Mouse (Mus musculus): Measurements from ENCODE around the gene Ccdc155. TPM values are rescaled to one million over a fixed set of nuclear protein-coding genes. Genes with fewer than 3 reads are reported as not detected.
"Not testable (repeated sequence)": the region's sequence is repeated elsewhere in the genome, so short reads cannot be mapped to it uniquely, and the experiment has no call there.

Ccdc155 gene
- polyA plus RNA-seq, 1 experiment from 2014 or later, result 0.97 TPM

- peak overlapping the region; percentile 49 for H3K9ac ChIP-seq (replicated peaks)
- H3K27me3 ChIP-seq, result peaks cover 98% of the 10 kb centered on the region
- under 1% methylated on average over 34 of the region's 34 CpGs for WGBS
- H3K4me1 ChIP-seq (replicated peaks), result peaks cover 41% of the 10 kb centered on the region
- H3K27ac ChIP-seq, result no peak overlapping the region
- peak overlapping the region; percentile 33 for H3K4me3 ChIP-seq (replicated peaks)
- no peaks in the 10 kb centered on the region for H3K36me3 ChIP-seq
- ATAC-seq, result peak; percentile 83
- no peaks in the 10 kb centered on the region for H3K9me3 ChIP-seq
- H3K4me2 ChIP-seq (replicated peaks), result peak overlapping the region; percentile 55
These were observed 22.5 kb downstream of the Ccdc155 start for GRCm38 (mm10) chr7:45182199-45182601.

GRCm38 (mm10) chr7:45181540-45181939 is 23.2 kb downstream of the Ccdc155 start:
- Histone ChIP-seq H3K9ac (replicated peaks) (no peak overlapping the region; the same call in 1 of the 2 replicates), H3K36me3 (no peaks in the 10 kb centered on the region), H3K4me2 (replicated peaks) (peak overlapping the region; percentile 55), H3K27ac (no peak overlapping the region), H3K4me1 (replicated peaks) (peaks cover 44% of the 10 kb centered on the region), H3K27me3 (peaks cover 98% of the 10 kb centered on the region), H3K9me3 (no peaks in the 10 kb centered on the region), H3K4me3 (replicated peaks) (peak overlapping the region; percentile 33)
- 0 out of 2 replicates have a peak, but pooled peaks have one; percentile 5 for ATAC-seq
- 4% methylated on average over 35 of the region's 35 CpGs for WGBS

- Histone ChIP-seq H3K27ac (no peak within 1 kb of the TSS), H3K9me3 (no peaks in the 10 kb centered on the region), H3K4me3 (replicated peaks) (peak within 1 kb of the TSS; percentile 33), H3K4me2 (replicated peaks) (peak within 1 kb of the TSS; percentile 55), H3K9ac (replicated peaks) (no peak within 1 kb of the TSS; the same call in 1 of the 2 replicates), H3K4me1 (replicated peaks) (peaks cover 45% of the 10 kb centered on the region), H3K27me3 (peaks cover 98% of the 10 kb centered on the region), H3K36me3 (no peaks in the 10 kb centered on the region)
- 21% methylated on average over 20 of the region's 20 CpGs for WGBS
- ATAC-seq, result no peak
These were observed 23.7 kb downstream of the Ccdc155 start, which contains the start of gene Pth2 for GRCm38 (mm10) chr7:45180896-45181477. Gene Pth2 (plus strand): TSS chr7:45180995.

GRCm38 (mm10) chr7:45179469-45179868 is 25.2 kb downstream of the Ccdc155 start, which contains the start of gene Gfy:
Gene Gfy (minus strand): TSS chr7:45179569.
- Histone ChIP-seq H3K4me1 (replicated peaks) (peaks cover 40% of the 10 kb centered on the region), H3K4me3 (replicated peaks) (no peak within 1 kb of the TSS), H3K27me3 (peaks cover 100% of the 10 kb centered on the region), H3K4me2 (replicated peaks) (no peak within 1 kb of the TSS), H3K36me3 (no peaks in the 10 kb centered on the region), H3K27ac (no peak within 1 kb of the TSS), H3K9ac (replicated peaks) (no peak within 1 kb of the TSS), H3K9me3 (no peaks in the 10 kb centered on the region)
- ATAC-seq, result no peak
- WGBS, result 21% methylated on average over 7 of the region's 7 CpGs

GRCm38 (mm10) chr7:45178550-45178949 is 26.1 kb downstream of the Ccdc155 start:
- H3K9me3 ChIP-seq, result no peaks in the 10 kb centered on the region

GRCm38 (mm10) chr7:45176356-45176755 is 28.3 kb downstream of the Ccdc155 start:
- peaks cover 87% of the 10 kb centered on the region for H3K27me3 ChIP-seq
- peak overlapping the region; percentile 28 for H3K4me2 ChIP-seq (replicated peaks)
- no peak overlapping the region for H3K27ac ChIP-seq
- no peaks in the 10 kb centered on the region for H3K36me3 ChIP-seq
- H3K4me3 ChIP-seq (replicated peaks), result peak overlapping the region; percentile 13
- no peak for ATAC-seq
- peaks cover 26% of the 10 kb centered on the region for H3K4me1 ChIP-seq (replicated peaks)
- 2% methylated on average over 31 of the region's 31 CpGs for WGBS
- no peak overlapping the region for H3K9ac ChIP-seq (replicated peaks)
- no peaks in the 10 kb centered on the region for H3K9me3 ChIP-seq

More at GRCm38 (mm10) chr7:45178550-45178949, 26.1 kb downstream of the Ccdc155 start:
- no peak for ATAC-seq
- WGBS, result 16% methylated on average over 7 of the region's 7 CpGs
- Histone ChIP-seq H3K27ac (no peak overlapping the region), H3K36me3 (no peaks in the 10 kb centered on the region), H3K4me3 (replicated peaks) (no peak overlapping the region), H3K27me3 (peaks cover 99% of the 10 kb centered on the region), H3K4me2 (replicated peaks) (no peak overlapping the region), H3K9ac (replicated peaks) (no peak overlapping the region), H3K4me1 (replicated peaks) (peaks cover 39% of the 10 kb centered on the region)

- no peak overlapping the region for H3K9ac ChIP-seq (replicated peaks)
- no peaks in the 10 kb centered on the region for H3K9me3 ChIP-seq
- 0 out of 2 replicates have a peak, but pooled peaks have one; percentile 20 for ATAC-seq
- peak overlapping the region; percentile 13 for H3K4me3 ChIP-seq (replicated peaks)
- peaks cover 83% of the 10 kb centered on the region for H3K27me3 ChIP-seq
- no peak overlapping the region for H3K27ac ChIP-seq
- peaks cover 22% of the 10 kb centered on the region for H3K4me1 ChIP-seq (replicated peaks)
- no peaks in the 10 kb centered on the region for H3K36me3 ChIP-seq
- H3K4me2 ChIP-seq (replicated peaks), result peak overlapping the region; percentile 28
- WGBS, result 3% methylated on average over 23 of the region's 23 CpGs
These were observed 28.8 kb downstream of the Ccdc155 start for GRCm38 (mm10) chr7:45175929-45176328.

- no peak overlapping the region for H3K27ac ChIP-seq
- no peaks in the 10 kb centered on the region for H3K9me3 ChIP-seq
- ATAC-seq, result no peak
- no peak overlapping the region for H3K9ac ChIP-seq (replicated peaks)
- H3K36me3 ChIP-seq, result no peaks in the 10 kb centered on the region
- H3K4me2 ChIP-seq (replicated peaks), result no peak overlapping the region
- peaks cover 20% of the 10 kb centered on the region for H3K4me1 ChIP-seq (replicated peaks)
- H3K27me3 ChIP-seq, result peaks cover 83% of the 10 kb centered on the region
- no peak overlapping the region for H3K4me3 ChIP-seq (replicated peaks)
- 2% methylated on average over 13 of the region's 13 CpGs for WGBS
These were observed 29.3 kb downstream of the Ccdc155 start for GRCm38 (mm10) chr7:45175398-45175797.

GRCm38 (mm10) chr7:45174567-45175280 is 30.0 kb downstream of the Ccdc155 start:
- WGBS, result 3% methylated on average over 29 of the region's 29 CpGs
- Histone ChIP-seq H3K27ac (no peak overlapping the region), H3K4me2 (replicated peaks) (peak overlapping the region; percentile 19), H3K36me3 (no peaks in the 10 kb centered on the region), H3K9ac (replicated peaks) (no peak overlapping the region), H3K4me3 (replicated peaks) (peak overlapping the region; percentile 11; the same call in 1 of the 2 replicates), H3K9me3 (peaks cover 6% of the 10 kb centered on the region; the same call in 1 of the 2 replicates), H3K4me1 (replicated peaks) (peaks cover 20% of the 10 kb centered on the region), H3K27me3 (peaks cover 83% of the 10 kb centered on the region)
- no peak for ATAC-seq

GRCm38 (mm10) chr7:45173772-45174171 is 30.9 kb downstream of the Ccdc155 start:
- not testable (repeated sequence) for H3K9ac ChIP-seq (replicated peaks); ATAC-seq; H3K36me3 ChIP-seq; H3K4me3 ChIP-seq (replicated peaks); H3K4me2 ChIP-seq (replicated peaks); H3K9me3 ChIP-seq; H3K27ac ChIP-seq
- WGBS, result 55% methylated on average over 1 of the region's 1 CpGs
- peaks cover 21% of the 10 kb centered on the region for H3K4me1 ChIP-seq (replicated peaks)
- peaks cover 83% of the 10 kb centered on the region for H3K27me3 ChIP-seq

- Histone ChIP-seq H3K4me2 (replicated peaks) (no peak overlapping the region), H3K4me3 (replicated peaks) (no peak overlapping the region), H3K27me3 (peaks cover 83% of the 10 kb centered on the region), H3K9ac (replicated peaks) (no peak overlapping the region), H3K4me1 (replicated peaks) (peaks cover 29% of the 10 kb centered on the region), H3K27ac (no peak overlapping the region), H3K9me3 (peaks cover 6% of the 10 kb centered on the region; the same call in 1 of the 2 replicates), H3K36me3 (no peaks in the 10 kb centered on the region)
- no peak for ATAC-seq
- 64% methylated on average over 7 of the region's 7 CpGs for WGBS
These were observed 31.7 kb downstream of the Ccdc155 start for GRCm38 (mm10) chr7:45172974-45173373.

- Histone ChIP-seq H3K4me1 (replicated peaks) (peaks cover 19% of the 10 kb centered on the region), H3K27me3 (peaks cover 83% of the 10 kb centered on the region), H3K4me3 (replicated peaks) (no peak overlapping the region), H3K4me2 (replicated peaks) (no peak overlapping the region), H3K9me3 (peaks cover 6% of the 10 kb centered on the region; the same call in 1 of the 2 replicates), H3K36me3 (no peaks in the 10 kb centered on the region), H3K27ac (no peak overlapping the region), H3K9ac (replicated peaks) (no peak overlapping the region)
- 91% methylated on average over 3 of the region's 3 CpGs for WGBS
- no peak for ATAC-seq
These were observed 35.2 kb downstream of the Ccdc155 start for GRCm38 (mm10) chr7:45169495-45169894.

Measured in midbrain, embryonic 13.5 days (tissue).